In the genomic region with DNA sequence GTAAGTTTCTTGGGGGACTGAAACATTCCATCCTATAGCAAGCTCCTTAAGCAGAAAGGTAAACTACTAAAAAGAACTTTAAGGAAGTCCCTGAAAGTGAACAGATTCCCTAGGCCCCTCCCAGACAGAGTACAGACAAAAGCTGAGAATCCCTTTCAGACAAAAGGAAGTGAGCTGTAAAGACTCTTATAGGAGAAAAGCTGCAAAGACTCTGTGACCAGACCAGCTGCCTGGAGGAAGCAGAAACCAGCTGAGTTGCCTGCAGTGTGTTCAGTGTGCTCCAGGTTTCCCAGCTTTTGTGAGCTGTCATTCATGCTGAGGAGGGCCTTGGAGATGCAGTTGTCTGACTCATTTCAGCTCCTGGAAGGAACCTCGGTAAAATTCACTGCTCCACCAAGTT, we compare ENCODE assay signal across 29 mouse cellular contexts. TPM values are rescaled to one million over a fixed set of nuclear protein-coding genes. Genes with fewer than 3 reads are reported as not detected.
DNase-seq lines count a peak whose midpoint lies in the region; ATAC-seq and TF ChIP-seq lines count a peak whose summit lies in the region.
"Had no signal": no experiment of that assay in that cellular context is flagged by ENCODE, and none has a peak within 500 bp of the region (broad histone marks: within the 10 kb centered on the region; RNA-seq: fewer than 3 reads in every experiment).

No protein-coding gene starts in this region.

- H3K27me3 ChIP-seq in heart, embryonic 12.5 days (replicated peaks) = no peaks in the 10 kb centered on the region
- no peaks in the 10 kb centered on the region for H3K27me3 ChIP-seq in lung, postnatal 0 days (replicated peaks; ENCODE audit: insufficient read depth, low read length)
- H3K27me3 ChIP-seq in forebrain, embryonic 13.5 days = no peaks in the 10 kb centered on the region
- H3K27me3 ChIP-seq: limb, embryonic 12.5 days; midbrain, embryonic 13.5 days had no signal

- H3K4me3 ChIP-seq in heart, embryonic 12.5 days = no peak overlapping the region
- H3K4me3 ChIP-seq in lung, postnatal 0 days (ENCODE audit: low read depth, low read length) = no peak overlapping the region
- H3K4me3 ChIP-seq in forebrain, embryonic 13.5 days = no peak overlapping the region
- H3K4me3 ChIP-seq: hindbrain, embryonic 10.5 days; layer of hippocampus, adult 2 months; limb, embryonic 12.5 days; midbrain, embryonic 13.5 days had no signal

- TF ChIP-seq EP300 in lung, postnatal 0 days (IDR thresholded peaks at IDR 0.05) = no peak

- no peak overlapping the region for H3K4me2 ChIP-seq in heart, embryonic 12.5 days
- no peak overlapping the region for H3K4me2 ChIP-seq in lung, postnatal 0 days (replicated peaks; ENCODE audit: low read depth, low read length)
- H3K4me2 ChIP-seq in forebrain, embryonic 13.5 days = no peak overlapping the region
- H3K4me2 ChIP-seq: heart, embryonic 11.5 days; limb, embryonic 12.5 days; liver, embryonic 11.5 days; midbrain, embryonic 13.5 days had no signal

- no peak for DNase-seq in heart, adult 9 months (ENCODE audit: low spot score in 2 of 2)
- DNase-seq in lung, postnatal 0 days (ENCODE audit: low spot score) = peak; percentile 9
- DNase-seq in lung, postnatal 10 days = no peak
- DNase-seq in NIH3T3 (ENCODE audit: low read depth) = peak; percentile 58
- no peak for DNase-seq in frontal cortex, adult 2 months (ENCODE audit: extremely low spot score in 1 of 2, low spot score in 1 of 2)
- DNase-seq: adrenal gland, postnatal 10 days; cerebellum, adult 18-20 months; cerebellum, postnatal 14 days; forebrain, postnatal 0 days; heart, postnatal 10 days; kidney, postnatal 25 days; layer of hippocampus, postnatal 36 days; liver, postnatal 0 days; thymus, adult 2 months; thymus, postnatal 4 days had no signal

- peaks cover 42% of the 10 kb centered on the region for H3K36me3 ChIP-seq in heart, embryonic 12.5 days
- no peaks in the 10 kb centered on the region; the same call in 1 of the 2 replicates for H3K36me3 ChIP-seq in lung, postnatal 0 days (ENCODE audit: insufficient read depth, low read length)
- H3K36me3 ChIP-seq in forebrain, embryonic 13.5 days (ENCODE audit: poor library complexity, severe bottlenecking) = peaks cover 45% of the 10 kb centered on the region

- peak overlapping the region; percentile 18; the same call in 1 of the 2 replicates for H3K9ac ChIP-seq in heart, embryonic 12.5 days
- H3K9ac ChIP-seq in lung, postnatal 0 days (replicated peaks; ENCODE audit: low read depth) = no peak overlapping the region
- H3K9ac ChIP-seq in forebrain, embryonic 13.5 days = no peak overlapping the region
- H3K9ac ChIP-seq: forebrain, postnatal 0 days; limb, embryonic 12.5 days; liver, postnatal 0 days; midbrain, embryonic 13.5 days had no signal

- H3K9me3 ChIP-seq in heart, embryonic 12.5 days (replicated peaks) = no peaks in the 10 kb centered on the region
- no peaks in the 10 kb centered on the region for H3K9me3 ChIP-seq in lung, postnatal 0 days (ENCODE audit: low read length)
- H3K9me3 ChIP-seq in forebrain, embryonic 13.5 days (replicated peaks) = no peaks in the 10 kb centered on the region
- H3K9me3 ChIP-seq: hindbrain, embryonic 10.5 days; limb, embryonic 12.5 days; midbrain, embryonic 13.5 days had no signal

- H3K27ac ChIP-seq in heart, embryonic 12.5 days (ENCODE audit: poor library complexity, severe bottlenecking) = no peak overlapping the region
- H3K27ac ChIP-seq in lung, postnatal 0 days (ENCODE audit: low read length) = peak overlapping the region; percentile 57; the same call in 1 of the 2 replicates
- H3K27ac ChIP-seq in forebrain, embryonic 13.5 days = no peak overlapping the region
- H3K27ac ChIP-seq: hindbrain, embryonic 10.5 days; hindbrain, postnatal 0 days; layer of hippocampus, adult 2 months; limb, embryonic 12.5 days; macrophage; midbrain, embryonic 13.5 days; stomach, postnatal 0 days had no signal

- peaks cover 3% of the 10 kb centered on the region for H3K4me1 ChIP-seq in heart, embryonic 12.5 days (replicated peaks)
- H3K4me1 ChIP-seq in lung, postnatal 0 days (ENCODE audit: insufficient read depth, low read depth, low read length) = peaks cover 3% of the 10 kb centered on the region; the same call in 1 of the 2 replicates
- H3K4me1 ChIP-seq in forebrain, embryonic 13.5 days = peaks cover 10% of the 10 kb centered on the region

- no peak for ATAC-seq in heart, embryonic 12.5 days (ENCODE audit: insufficient number of reproducible peaks, low FRiP score)
- ATAC-seq in lung, postnatal 0 days = 0 out of 2 replicates have a peak, but pooled peaks have one; percentile 0
- ATAC-seq in megakaryocyte, adult 5-6 weeks (ENCODE audit: poor library complexity, severe bottlenecking) = peak; percentile 60
- no peak for ATAC-seq in forebrain, embryonic 13.5 days
- ATAC-seq: forebrain, postnatal 0 days; hindbrain, postnatal 0 days; intestine, postnatal 0 days; liver, postnatal 0 days; midbrain, embryonic 13.5 days had no signal

- no peak for TF ChIP-seq CTCF in lung, postnatal 0 days (IDR thresholded peaks at IDR 0.05)

- 41% methylated on average over 1 of the region's 1 CpGs for WGBS in heart, embryonic 12.5 days
- 45% methylated on average over 1 of the region's 1 CpGs for WGBS in lung, postnatal 0 days
- 22% methylated on average over 1 of the region's 1 CpGs for WGBS in forebrain, embryonic 13.5 days

RNA-seq across cellular contexts. Expression of gene Dbf4, which starts 5.1 kb away (rescaled TPM):
- 36.7 and 39.2 TPM in 2 replicates for polyA plus RNA-seq in heart, embryonic 12.5 days (2016; fragmentation: Nextera tagmentation; extraction: Ambion mirVana)
- 10.5 and 10.8 TPM in 2 replicates for polyA plus RNA-seq in lung, postnatal 0 days (2015; fragmentation: Nextera tagmentation; extraction: Ambion mirVana)
- 65.6 and 69.3 TPM in 2 replicates for total RNA-seq in megakaryocyte, adult 5-6 weeks (2015)
- total RNA-seq in megakaryocyte, adult 5-6 weeks (2017) = 70.4 and 73.1 TPM in 2 replicates
- 2.2 and 2.3 TPM in 2 replicates for polyA plus RNA-seq in frontal cortex, adult 2 months (2012; rRNA removed)
- polyA plus RNA-seq in forebrain, embryonic 13.5 days (2015; fragmentation: Nextera tagmentation; extraction: Ambion mirVana) = 43.4 and 44.8 TPM in 2 replicates

RNA-seq across cellular contexts. Expression of gene Slc25a40, which starts 5.2 kb away (rescaled TPM):
- polyA plus RNA-seq in heart, embryonic 12.5 days (2016; fragmentation: Nextera tagmentation; extraction: Ambion mirVana) = 16.0 and 19.1 TPM in 2 replicates
- 8.6 and 9.0 TPM in 2 replicates for polyA plus RNA-seq in lung, postnatal 0 days (2015; fragmentation: Nextera tagmentation; extraction: Ambion mirVana)
- total RNA-seq in megakaryocyte, adult 5-6 weeks (2015) = 6.4 and 10.2 TPM in 2 replicates
- total RNA-seq in megakaryocyte, adult 5-6 weeks (2017) = 5.5 and 5.6 TPM in 2 replicates
- 11.5 and 13.4 TPM in 2 replicates for polyA plus RNA-seq in frontal cortex, adult 2 months (2012; rRNA removed)
- polyA plus RNA-seq in forebrain, embryonic 13.5 days (2015; fragmentation: Nextera tagmentation; extraction: Ambion mirVana) = 9.3 and 9.6 TPM in 2 replicates

RNA-seq across cellular contexts. Expression of gene Adam22, which starts 49.5 kb away (rescaled TPM):
- 8.1 and 8.8 TPM in 2 replicates for polyA plus RNA-seq in heart, embryonic 12.5 days (2016; fragmentation: Nextera tagmentation; extraction: Ambion mirVana)
- 2.6 and 3.0 TPM in 2 replicates for polyA plus RNA-seq in lung, postnatal 0 days (2015; fragmentation: Nextera tagmentation; extraction: Ambion mirVana)
- 0.40 TPM in 1 of 2 replicates, not detected in the other for total RNA-seq in megakaryocyte, adult 5-6 weeks (2015)
- 0.04 and 0.18 TPM in 2 replicates for total RNA-seq in megakaryocyte, adult 5-6 weeks (2017)
- polyA plus RNA-seq in frontal cortex, adult 2 months (2012; rRNA removed) = 69.4 and 75.8 TPM in 2 replicates
- 20.8 and 24.8 TPM in 2 replicates for polyA plus RNA-seq in forebrain, embryonic 13.5 days (2015; fragmentation: Nextera tagmentation; extraction: Ambion mirVana)
- total RNA-seq: neutrophil, adult 5-6 weeks had no signal

Comparison
In these comparisons a context has a peak if more than half of its experiments do, and no peak if none do; other contexts are left out.
1. DNase-seq: peak in lung, postnatal 0 days (single experiment) and NIH3T3 (single experiment); none in heart, adult 9 months (0 of 2), lung, postnatal 10 days (single experiment) and frontal cortex, adult 2 months (0 of 2).
2. ATAC-seq: peak in lung, postnatal 0 days (single experiment) and megakaryocyte, adult 5-6 weeks (single experiment); none in heart, embryonic 12.5 days (single experiment) and forebrain, embryonic 13.5 days (single experiment).